Mouse (Mus musculus) natural killer cell, adult 2 months (primary cell): ENCODE data around the gene Gm44502.

Experiments
- DNase-seq, 2 experiments: peaks; one replicate each; pipeline ENCODE4 v3.0.0; 2022; ENCODE audit warnings: low spot score in 2 of 2

The Gm44502 gene

GRCm38 (mm10) chr15:89399716-89400115 lies 29.8 kb downstream of the Gm44502 start:
- DNase-seq: no peak

- DNase-seq: no peak
These were observed 31.4 kb downstream of the Gm44502 start for GRCm38 (mm10) chr15:89398146-89398545.

- no peak for DNase-seq
These were observed 32.6 kb downstream of the Gm44502 start for GRCm38 (mm10) chr15:89396883-89397282.

- DNase-seq: no peak
These were observed 39.4 kb downstream of the Gm44502 start for GRCm38 (mm10) chr15:89390081-89390480.

GRCm38 (mm10) chr15:89387127-89387526 lies 42.4 kb downstream of the Gm44502 start:
- no peak for DNase-seq

GRCm38 (mm10) chr15:89384617-89385016 lies 44.9 kb downstream of the Gm44502 start, which contains the start of gene Klhdc7b:
Gene Klhdc7b, plus strand, starts transcription at chr15:89384917.
- DNase-seq: no peak

- no peak for DNase-seq
These were observed 50.1 kb downstream of the Gm44502 start for GRCm38 (mm10) chr15:89379429-89379828.

GRCm38 (mm10) chr15:89378831-89379401 lies 50.6 kb downstream of the Gm44502 start, which contains the start of gene Odf3b:
Gene Odf3b, minus strand, starts transcription at chr15:89379282.
- no peak for DNase-seq

GRCm38 (mm10) chr15:89377938-89378828 lies 51.3 kb downstream of the Gm44502 start:
- no peak for DNase-seq

- DNase-seq: no peak
These were observed 52.1 kb downstream of the Gm44502 start for GRCm38 (mm10) chr15:89377362-89377761.

GRCm38 (mm10) chr15:89376957-89377356 lies 52.5 kb downstream of the Gm44502 start, which contains the start of gene Tymp:
Gene Tymp, minus strand, starts transcription at chr15:89377039.
- no peak for DNase-seq

- no peak for DNase-seq
These were observed 53.5 kb downstream of the Gm44502 start for GRCm38 (mm10) chr15:89376040-89376439.

GRCm38 (mm10) chr15:89374801-89375534 lies 54.5 kb downstream of the Gm44502 start:
- DNase-seq: no peak

GRCm38 (mm10) chr15:89374340-89374739 lies 55.2 kb downstream of the Gm44502 start:
- DNase-seq: no peak

- DNase-seq: peak; percentile 87 to 91
These were observed 55.7 kb downstream of the Gm44502 start, which contains the start of gene Sco2 for GRCm38 (mm10) chr15:89373762-89374248. Gene Sco2, minus strand, starts transcription at chr15:89373846.

GRCm38 (mm10) chr15:89373027-89373761 lies 56.3 kb downstream of the Gm44502 start:
- DNase-seq: peak; percentile 83 to 90

GRCm38 (mm10) chr15:89372536-89372935 lies 57.0 kb downstream of the Gm44502 start:
- DNase-seq: no peak

- no peak for DNase-seq
These were observed 57.4 kb downstream of the Gm44502 start for GRCm38 (mm10) chr15:89372068-89372467.
